Mouse (Mus musculus) heart, postnatal 0 days (tissue): ENCODE measurements around the gene Actbl2.

Source experiments
- CTCF ChIP-seq: IDR thresholded peaks from 2 replicates; pipeline ENCODE4 v1.5.1; 2016; ENCODE audit warnings: antibody characterized with exemption, control low read depth, low read depth
- EP300 ChIP-seq: IDR thresholded peaks from 2 replicates; pipeline ENCODE4 v1.6.1; 2016; ENCODE audit warnings: antibody characterized with exemption, low read depth

DNA sequence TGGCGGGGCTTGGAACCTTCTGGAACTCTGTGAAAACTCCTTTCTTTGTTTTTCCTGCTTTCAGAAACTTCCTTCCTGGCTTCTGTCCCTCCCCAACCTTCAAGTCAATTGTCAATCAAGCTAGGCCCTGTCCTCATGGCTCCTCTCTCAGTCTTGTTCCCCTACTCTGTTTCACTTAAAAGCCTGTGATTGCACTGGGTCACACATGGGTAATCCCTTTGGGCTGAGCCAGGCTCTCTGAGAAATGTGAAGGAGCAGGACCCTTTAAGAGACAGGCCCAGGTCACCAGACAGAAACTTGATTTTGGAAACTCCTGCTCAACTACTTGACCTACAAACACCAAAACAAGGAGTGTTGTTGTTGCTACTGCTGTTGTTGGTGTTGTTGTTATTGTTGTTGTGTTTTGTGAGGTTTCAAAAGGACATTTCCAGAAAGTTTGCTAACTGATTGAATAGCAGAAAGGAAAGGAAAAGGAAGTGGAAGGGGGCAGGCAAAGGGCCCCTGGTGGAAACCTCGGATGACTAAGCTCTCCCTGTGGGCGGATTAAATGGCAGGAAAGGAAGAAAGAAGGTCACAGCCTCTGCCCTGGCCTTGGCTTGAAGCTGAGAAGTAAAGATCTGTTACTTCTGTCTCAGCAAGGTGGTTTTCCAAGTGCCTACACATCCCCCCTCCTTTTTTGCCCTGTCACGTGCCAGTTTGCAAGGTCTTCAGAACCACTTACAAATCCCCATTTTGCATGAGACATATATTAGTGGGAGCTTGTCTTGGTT is 10.6 kb downstream of the Actbl2 start:
- TF ChIP-seq EP300 = no peak
- TF ChIP-seq CTCF = no peak
